Mouse (Mus musculus): ENCODE measurements around the gene Aqp3.
"Not testable (repeated sequence)": the region's sequence is repeated elsewhere in the genome, so short reads cannot be mapped to it uniquely, and the experiment has no call there.

Gene Aqp3

GRCm38 (mm10) chr4:41102901-41103300 is 4.9 kb upstream of the Aqp3 start:
- DNase-seq: peak in 1 of 2 experiments; percentile 32

GRCm38 (mm10) chr4:41100986-41101385 is 3.0 kb upstream of the Aqp3 start:
- no peak for DNase-seq

- DNase-seq: no peak
Measured at GRCm38 (mm10) chr4:41098577-41098951, 581 bp upstream of the Aqp3 start.

- no peak for DNase-seq
Measured at GRCm38 (mm10) chr4:41097381-41097780, 602 bp downstream of the Aqp3 start.

- DNase-seq: no peak
Measured at GRCm38 (mm10) chr4:41096794-41097193, 1.2 kb downstream of the Aqp3 start.

- DNase-seq: no peak
Measured at GRCm38 (mm10) chr4:41096169-41096568, 1.8 kb downstream of the Aqp3 start.

GRCm38 (mm10) chr4:41094361-41094760 is 3.6 kb downstream of the Aqp3 start:
- no peak for DNase-seq

- no peak for DNase-seq
Measured at GRCm38 (mm10) chr4:41092958-41093357, 5.0 kb downstream of the Aqp3 start.

- no peak for DNase-seq
Measured at GRCm38 (mm10) chr4:41091391-41091790, 6.6 kb downstream of the Aqp3 start.

GRCm38 (mm10) chr4:41089705-41090104 is 8.3 kb downstream of the Aqp3 start:
- no peak for DNase-seq

GRCm38 (mm10) chr4:41089189-41089588 is 8.8 kb downstream of the Aqp3 start:
- no peak for DNase-seq

GRCm38 (mm10) chr4:41087459-41088298 is 10.3 kb downstream of the Aqp3 start:
- no peak for DNase-seq

GRCm38 (mm10) chr4:41086947-41087346 is 11.0 kb downstream of the Aqp3 start:
- DNase-seq: no peak

GRCm38 (mm10) chr4:41084819-41085218 is 13.2 kb downstream of the Aqp3 start:
- DNase-seq: no peak

- not testable (repeated sequence) for DNase-seq
Measured at GRCm38 (mm10) chr4:41082803-41083202, 15.2 kb downstream of the Aqp3 start.

- no peak for DNase-seq
Measured at GRCm38 (mm10) chr4:41081733-41082132, 16.2 kb downstream of the Aqp3 start.

- no peak for DNase-seq
Measured at GRCm38 (mm10) chr4:41078726-41079125, 19.3 kb downstream of the Aqp3 start.

GRCm38 (mm10) chr4:41074461-41074860 is 23.5 kb downstream of the Aqp3 start:
- DNase-seq: no peak

GRCm38 (mm10) chr4:41073008-41073817 is 24.8 kb downstream of the Aqp3 start:
- no peak for DNase-seq

GRCm38 (mm10) chr4:41071500-41072429 is 26.2 kb downstream of the Aqp3 start:
- DNase-seq: peak; percentile 73 to 79

- no peak for DNase-seq
Measured at GRCm38 (mm10) chr4:41065196-41065595, 32.8 kb downstream of the Aqp3 start.

GRCm38 (mm10) chr4:41063894-41064673 is 33.9 kb downstream of the Aqp3 start:
- peak in 1 of 2 experiments; percentile 39 for DNase-seq

Data from cerebellum, postnatal 14 days (tissue).